Mouse (Mus musculus) CH12.LX (cell line): ENCODE data around the gene Entpd1. TPM values are rescaled to one million over a fixed set of nuclear protein-coding genes. Genes with fewer than 3 reads are reported as not detected.

Experiments
- DNase-seq: peaks from one replicate; pipeline ENCODE4 v3.0.0-alpha.2; 2013; ENCODE audit errors: extremely low read depth
- H3K27ac ChIP-seq: 2 replicates; pipeline ENCODE4 v1.5.1; 2012; ENCODE audit warnings: low read depth, mild to moderate bottlenecking, control low read depth, moderate library complexity; ENCODE audit not compliant: insufficient read depth
- H3K27me3 ChIP-seq: replicated peaks from 2 replicates; pipeline ENCODE3; 2012; ENCODE audit warnings: inconsistent platforms
- H3K36me3 ChIP-seq, 2 experiments: replicated peaks in 1 of 2; 2 replicates each; pipeline versions ENCODE3 to v1.6.1; 2012; ENCODE audit warnings: inconsistent platforms in 1 of 2, low read length in 1 of 2, mild to moderate bottlenecking in 1 of 2, mixed read lengths in 1 of 2, moderate library complexity in 1 of 2; ENCODE audit not compliant: control insufficient read depth in 1 of 2, insufficient read depth in 1 of 2
- H3K4me1 ChIP-seq, 2 experiments: 2 replicates each; pipeline ENCODE4 v1.6.1; 2012; ENCODE audit warnings: inconsistent platforms in 1 of 2, moderate library complexity in 1 of 2; ENCODE audit not compliant: insufficient read depth in 2 of 2, control insufficient read depth in 1 of 2
- H3K4me2 ChIP-seq: 2 replicates; pipeline ENCODE4 v1.6.1; 2012; ENCODE audit warnings: low read depth, mild to moderate bottlenecking, control low read depth; ENCODE audit not compliant: poor library complexity, insufficient read depth, severe bottlenecking
- H3K4me3 ChIP-seq, 3 experiments: fragments of 150-350 bp in 1 of 3; sonication (generic) in 1 of 3; replicated peaks in 1 of 3; 2 replicates each; pipeline versions ENCODE3 to v1.5.1; 2011 to 2012; ENCODE audit warnings: low read depth in 2 of 3, low read length in 2 of 3, mild to moderate bottlenecking in 2 of 3, moderate library complexity in 2 of 3, control low read depth in 1 of 3, improper control_type of control experiment in 1 of 3, inconsistent platforms in 1 of 3, mixed read lengths in 1 of 3; ENCODE audit not compliant: poor library complexity in 1 of 3
- H3K79me2 ChIP-seq: replicated peaks from 2 replicates; pipeline ENCODE4 v1.6.1; 2012; ENCODE audit warnings: mild to moderate bottlenecking, moderate library complexity; ENCODE audit not compliant: control insufficient read depth, poor library complexity, insufficient read depth, severe bottlenecking; ENCODE audit errors: extremely low read depth
- H3K9ac ChIP-seq: 2 replicates; pipeline ENCODE4 v1.6.1; 2012; ENCODE audit warnings: low read depth, mild to moderate bottlenecking, control low read depth, moderate library complexity; ENCODE audit not compliant: insufficient read depth
- H3K9me3 ChIP-seq: replicated peaks from 2 replicates; pipeline ENCODE3; 2012; ENCODE audit warnings: low read length, inconsistent platforms, mixed read lengths
- BHLHE40 ChIP-seq: IDR thresholded peaks from 2 replicates; pipeline ENCODE4 v1.6.1; 2011; ENCODE audit warnings: mild to moderate bottlenecking, low read depth, low read length, improper control_type of control experiment
- CHD1 ChIP-seq: IDR thresholded peaks from 2 replicates; pipeline ENCODE4 v1.6.1; 2012; ENCODE audit warnings: low read depth, low read length, improper control_type of control experiment, inconsistent platforms
- CHD2 ChIP-seq: IDR thresholded peaks from 2 replicates; pipeline ENCODE4 v1.6.1; 2011; ENCODE audit warnings: low read length, improper control_type of control experiment
- CTCF ChIP-seq, 2 experiments: IDR thresholded peaks in 1 of 2; conservative IDR thresholded peaks in 1 of 2; 2 replicates each; pipeline ENCODE4 v1.5.1; 2011 to 2012; ENCODE audit warnings: low read depth in 2 of 2, low read length in 2 of 2, improper control_type of control experiment in 1 of 2, inconsistent platforms in 1 of 2, mild to moderate bottlenecking in 1 of 2, moderate library complexity in 1 of 2
- E2F4 ChIP-seq: IDR thresholded peaks from 2 replicates; pipeline ENCODE4 v1.6.1; 2011; ENCODE audit warnings: low read depth, low read length, improper control_type of control experiment; ENCODE audit not compliant: insufficient replicate concordance
- ELF1 ChIP-seq: IDR thresholded peaks from 2 replicates; pipeline ENCODE4 v1.6.1; 2014; ENCODE audit warnings: low read depth, mild to moderate bottlenecking, inconsistent platforms, low read length, improper control_type of control experiment
- EP300 ChIP-seq: IDR thresholded peaks from 2 replicates; pipeline ENCODE4 v1.6.1; 2011; ENCODE audit warnings: low read length, improper control_type of control experiment
- ETS1 ChIP-seq: conservative IDR thresholded peaks from 2 replicates; pipeline ENCODE4 v1.6.1; 2012; ENCODE audit warnings: low read depth, mild to moderate bottlenecking, inconsistent platforms, low read length, improper control_type of control experiment, moderate library complexity
- GABPA ChIP-seq: IDR thresholded peaks from 2 replicates; pipeline ENCODE4 v1.6.1; 2012; ENCODE audit warnings: low read depth, low read length, improper control_type of control experiment, inconsistent platforms; ENCODE audit not compliant: insufficient replicate concordance
- JUN ChIP-seq: IDR thresholded peaks from 2 replicates; pipeline ENCODE4 v1.6.1; 2011; ENCODE audit warnings: low read depth, mild to moderate bottlenecking, low read length, improper control_type of control experiment, moderate library complexity; ENCODE audit not compliant: insufficient read depth
- KAT2A ChIP-seq: IDR thresholded peaks from 2 replicates; pipeline ENCODE4 v1.6.1; 2012; ENCODE audit warnings: low read length, improper control_type of control experiment, inconsistent platforms; ENCODE audit not compliant: insufficient replicate concordance
- MAFK ChIP-seq: IDR thresholded peaks from 2 replicates; pipeline ENCODE4 v1.6.1; 2011; ENCODE audit warnings: low read length, improper control_type of control experiment; ENCODE audit not compliant: insufficient replicate concordance
- MAX ChIP-seq: IDR thresholded peaks from 2 replicates; pipeline ENCODE4 v1.6.1; 2011; ENCODE audit warnings: low read length, improper control_type of control experiment
- MAZ ChIP-seq: IDR thresholded peaks from 2 replicates; pipeline ENCODE4 v1.6.1; 2012; ENCODE audit warnings: low read depth, mild to moderate bottlenecking, inconsistent platforms, low read length, improper control_type of control experiment, moderate library complexity
- MEF2A ChIP-seq: IDR thresholded peaks from 2 replicates; pipeline ENCODE4 v1.6.1; 2014; ENCODE audit warnings: low read depth, mild to moderate bottlenecking, inconsistent platforms, low read length, improper control_type of control experiment, borderline replicate concordance
- MXI1 ChIP-seq: IDR thresholded peaks from 2 replicates; pipeline ENCODE4 v1.6.1; 2011; ENCODE audit warnings: mild to moderate bottlenecking, low read depth, low read length, improper control_type of control experiment
- MYC ChIP-seq: IDR thresholded peaks from 2 replicates; pipeline ENCODE4 v1.6.1; 2011; ENCODE audit warnings: low read depth, mild to moderate bottlenecking, improper control_type of control experiment, low read length
- NELFE ChIP-seq: IDR thresholded peaks from 2 replicates; pipeline ENCODE4 v1.6.1; 2011; ENCODE audit warnings: low read depth, low read length, improper control_type of control experiment
- NRF1 ChIP-seq: IDR thresholded peaks from 2 replicates; pipeline ENCODE4 v1.6.1; 2014; ENCODE audit warnings: low read depth, mild to moderate bottlenecking, inconsistent platforms, low read length, improper control_type of control experiment, moderate library complexity
- POLR2A ChIP-seq: IDR thresholded peaks from 2 replicates; pipeline ENCODE4 v1.6.1; 2011; ENCODE audit warnings: low read depth, mild to moderate bottlenecking, improper control_type of control experiment, low read length
- POLR2AphosphoS2 ChIP-seq: IDR thresholded peaks from 2 replicates; pipeline ENCODE4 v1.6.1; 2011; ENCODE audit warnings: low read depth, low read length, improper control_type of control experiment
- RAD21 ChIP-seq: IDR thresholded peaks from 2 replicates; pipeline ENCODE4 v1.6.1; 2011; ENCODE audit warnings: low read depth, mild to moderate bottlenecking, low read length, improper control_type of control experiment, moderate library complexity
- RCOR1 ChIP-seq: conservative IDR thresholded peaks from 2 replicates; pipeline ENCODE4 v1.6.1; 2012; ENCODE audit warnings: low read depth, mild to moderate bottlenecking, inconsistent platforms, low read length, improper control_type of control experiment
- SIN3A ChIP-seq: IDR thresholded peaks from 2 replicates; pipeline ENCODE4 v1.6.1; 2012; ENCODE audit warnings: low read length, improper control_type of control experiment, inconsistent platforms
- TCF12 ChIP-seq: IDR thresholded peaks from 2 replicates; pipeline ENCODE4 v1.6.1; 2014; ENCODE audit warnings: low read depth, mild to moderate bottlenecking, inconsistent platforms, low read length, improper control_type of control experiment
- USF2 ChIP-seq: conservative IDR thresholded peaks from 2 replicates; pipeline ENCODE4 v1.6.1; 2011; ENCODE audit warnings: low read depth, low read length, improper control_type of control experiment
- ZC3H11A ChIP-seq: IDR thresholded peaks from 2 replicates; pipeline ENCODE4 v1.6.1; 2012; ENCODE audit warnings: low read depth, mild to moderate bottlenecking, inconsistent platforms, low read length, improper control_type of control experiment
- ZKSCAN1 ChIP-seq: IDR thresholded peaks from 2 replicates; pipeline ENCODE4 v1.6.1; 2012; ENCODE audit warnings: low read depth, inconsistent platforms, low read length, improper control_type of control experiment, borderline replicate concordance
- ZMIZ1 ChIP-seq: IDR thresholded peaks from 2 replicates; pipeline ENCODE4 v1.6.1; 2012; ENCODE audit warnings: low read depth, mild to moderate bottlenecking, inconsistent platforms, low read length, improper control_type of control experiment
- ZNF384 ChIP-seq: IDR thresholded peaks from 2 replicates; pipeline ENCODE4 v1.6.1; 2012; ENCODE audit warnings: low read depth, low read length, improper control_type of control experiment, inconsistent platforms
- dilution Hi-C: fragments of 300-500 bp; cut with MboI; formaldehyde crosslinking; loops from 2 replicates; pipeline ENCODE4 v1.14.3; 2020; ENCODE audit warnings: low sequenced_read_pairs; ENCODE audit not compliant: extremely low pct_unique_long_range_greater_than_20kb, extremely low pct_ligation_motif_present
- in situ Hi-C: fragments of 300-500 bp; cut with MboI; formaldehyde crosslinking; loops from 3 replicates; pipeline ENCODE4 v1.14.3; 2019; ENCODE audit warnings: low sequenced_read_pairs, low pct_ligation_motif_present, low pct_unique_long_range_greater_than_20kb, mixed read lengths
- polyA plus RNA-seq: library from polyadenylated mRNA; unstranded; fragments of >175 nt; gene quantifications from 2 replicates; pipeline ENCODE4 v1.2.1, GENCODE M21; 2012; ENCODE audit warnings: low read depth; ENCODE audit not compliant: insufficient read length
- total RNA-seq, 2 experiments: library from RNA; depleted of rRNA; stranded (reverse); fragments of 300-350 nt in 1 of 2; fragments of >200 nt in 1 of 2; gene quantifications; 2 replicates each; pipeline ENCODE4 v1.2.3; 2012 to 2014

Entpd1 gene
- total and polyA plus RNA-seq, 3 experiments: 14.7 to 21.2 (median 19.5) TPM

DNA sequence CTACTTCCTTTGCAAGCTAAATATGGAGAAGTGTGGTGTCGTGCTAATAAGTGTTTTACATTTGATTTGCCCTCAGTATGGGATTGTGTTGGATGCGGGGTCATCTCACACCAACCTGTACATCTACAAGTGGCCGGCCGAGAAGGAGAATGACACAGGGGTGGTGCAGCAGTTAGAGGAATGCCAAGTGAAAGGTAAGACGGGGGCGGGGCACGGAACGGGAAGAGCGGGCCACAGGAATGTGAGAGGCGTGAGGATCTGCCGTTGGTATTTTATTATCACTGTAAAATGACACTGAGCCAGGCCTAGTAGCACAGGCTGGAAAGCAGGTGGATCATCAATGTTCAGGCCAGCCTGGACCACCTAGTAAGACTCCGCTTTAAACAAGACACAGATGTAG lies 108.2 kb downstream of the Entpd1 start:
- DNase-seq: no peak
- no peaks in the 10 kb centered on the region for H3K9me3 ChIP-seq
- dilution Hi-C loops (no loop called here), in situ Hi-C loops (loop anchor here (5.0 to 25.0 kb wide), 3 partner anchors 43 to 333 kb away; partner anchors contain the start of genes Entpd1 and Tctn3)
- no peaks in the 10 kb centered on the region for H3K79me2 ChIP-seq
- H3K27me3 ChIP-seq: no peaks in the 10 kb centered on the region
- H3K36me3 ChIP-seq: peaks cover 31 to 63% of the 10 kb centered on the region in 2 experiments
- H3K9ac ChIP-seq: no peak overlapping the region
- H3K4me1 ChIP-seq: peaks cover 0 to 4% of the 10 kb centered on the region in 2 experiments; a peak in 1 of 4 replicates
- H3K27ac ChIP-seq: no peak overlapping the region
- no peak overlapping the region for H3K4me3 ChIP-seq
- no peak overlapping the region for H3K4me2 ChIP-seq
- no peak for TF ChIP-seq MEF2A
- TF ChIP-seq NELFE: no peak
- no peak for TF ChIP-seq POLR2AphosphoS2
- TF ChIP-seq ZKSCAN1: no peak
- no peak for TF ChIP-seq KAT2A
- no peak for TF ChIP-seq NRF1
- TF ChIP-seq MAFK: no peak
- TF ChIP-seq MAX: no peak
- no peak for TF ChIP-seq ZC3H11A
- TF ChIP-seq EP300: no peak
- no peak for TF ChIP-seq BHLHE40
- TF ChIP-seq TCF12: no peak
- TF ChIP-seq MAZ: no peak
- TF ChIP-seq POLR2A: no peak
- no peak for TF ChIP-seq CHD1
- TF ChIP-seq GABPA: no peak

DNA sequence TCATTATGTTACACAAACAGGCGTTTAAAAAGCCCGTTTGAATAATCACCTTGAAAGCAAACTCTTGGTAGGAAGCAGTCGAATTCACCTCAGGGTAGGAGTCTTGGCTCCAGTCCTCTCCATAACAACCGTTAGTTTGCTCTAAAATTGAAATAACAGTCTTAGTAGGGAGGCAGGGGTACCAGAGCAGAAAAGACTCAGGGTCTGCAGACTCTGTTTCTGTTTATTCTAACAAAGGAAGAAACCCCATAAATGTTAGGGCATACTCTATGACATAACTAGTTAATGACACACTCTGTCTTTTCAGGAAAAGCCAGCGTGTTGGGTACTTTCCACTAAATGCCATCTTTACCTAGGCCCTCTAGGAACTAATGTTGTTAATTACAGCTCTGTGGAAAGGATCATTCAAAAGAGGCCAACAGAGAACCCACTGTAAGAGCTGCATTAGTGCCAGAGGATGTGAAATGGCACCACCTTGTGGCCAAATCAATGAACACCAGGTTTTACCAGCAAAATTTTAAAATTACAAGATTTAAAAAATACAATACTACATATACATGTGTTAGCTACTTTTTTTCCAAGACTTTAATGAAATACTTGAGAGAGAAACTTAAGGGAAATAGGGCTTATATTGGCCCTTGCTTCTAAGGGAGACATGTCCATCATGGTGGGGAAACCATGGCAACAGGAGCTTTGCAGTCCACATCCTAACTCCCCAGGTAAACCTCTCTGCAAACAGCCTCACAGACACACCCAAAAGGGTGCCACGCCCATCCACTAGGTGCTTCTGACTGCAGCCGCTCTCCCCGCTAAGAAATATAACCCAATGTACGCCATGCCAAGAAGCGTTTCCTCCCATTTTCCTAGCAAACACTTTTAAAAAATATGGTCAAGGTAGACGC lies 110.2 kb downstream of the Entpd1 start:
- Histone ChIP-seq H3K27ac (no peak overlapping the region), H3K79me2 (no peaks in the 10 kb centered on the region), H3K4me3 (no peak overlapping the region), H3K9ac (no peak overlapping the region), H3K4me2 (no peak overlapping the region), H3K9me3 (no peaks in the 10 kb centered on the region), H3K4me1 (peaks cover 0 to 4% of the 10 kb centered on the region in 2 experiments; a peak in 1 of 4 replicates), H3K27me3 (no peaks in the 10 kb centered on the region), H3K36me3 (peaks cover 42 to 76% of the 10 kb centered on the region in 2 experiments)
- in situ Hi-C loops: loop anchor here (5.0 to 25.0 kb wide), 3 partner anchors 45 to 335 kb away; partner anchors contain the start of genes Entpd1 and Tctn3
- dilution Hi-C loops: no loop called here
- DNase-seq: peak; percentile 67
- TF ChIP-seq BHLHE40: no peak
- TF ChIP-seq MEF2A: no peak
- no peak for TF ChIP-seq RCOR1
- no peak for TF ChIP-seq JUN
- no peak for TF ChIP-seq CHD2
- no peak for TF ChIP-seq ELF1
- no peak for TF ChIP-seq ZNF384
- peak; percentile 53; the same call in 1 of the 2 replicates for TF ChIP-seq MYC
- no peak for TF ChIP-seq KAT2A
- TF ChIP-seq USF2: no peak
- TF ChIP-seq CHD1: no peak
- peak; percentile 58 to 97 for TF ChIP-seq CTCF (conservative IDR thresholded peaks at IDR 0.05 in 1 of 2, IDR thresholded peaks at IDR 0.05 in 1 of 2; ENCODE audit: low read depth in 2 of 2, low read length in 2 of 2)
- TF ChIP-seq NELFE: 0 out of 2 replicates have a peak, but pooled peaks have one; percentile 15
- no peak for TF ChIP-seq POLR2AphosphoS2
- no peak for TF ChIP-seq ZMIZ1
- no peak for TF ChIP-seq E2F4
- no peak for TF ChIP-seq ZKSCAN1
- TF ChIP-seq ETS1: no peak
- TF ChIP-seq EP300: no peak
- TF ChIP-seq SIN3A: peak; percentile 58
- TF ChIP-seq RAD21: peak; percentile 100
- TF ChIP-seq MXI1: no peak
